Mouse (Mus musculus): ENCODE results near the gene Zfp963. TPM values are rescaled to one million over a fixed set of nuclear protein-coding genes. Genes with fewer than 3 reads are reported as not detected.

Zfp963 gene
- 5.3 TPM in 2 replicates for polyA plus RNA-seq (2015; fragmentation: Nextera tagmentation; extraction: Ambion mirVana)

DNA sequence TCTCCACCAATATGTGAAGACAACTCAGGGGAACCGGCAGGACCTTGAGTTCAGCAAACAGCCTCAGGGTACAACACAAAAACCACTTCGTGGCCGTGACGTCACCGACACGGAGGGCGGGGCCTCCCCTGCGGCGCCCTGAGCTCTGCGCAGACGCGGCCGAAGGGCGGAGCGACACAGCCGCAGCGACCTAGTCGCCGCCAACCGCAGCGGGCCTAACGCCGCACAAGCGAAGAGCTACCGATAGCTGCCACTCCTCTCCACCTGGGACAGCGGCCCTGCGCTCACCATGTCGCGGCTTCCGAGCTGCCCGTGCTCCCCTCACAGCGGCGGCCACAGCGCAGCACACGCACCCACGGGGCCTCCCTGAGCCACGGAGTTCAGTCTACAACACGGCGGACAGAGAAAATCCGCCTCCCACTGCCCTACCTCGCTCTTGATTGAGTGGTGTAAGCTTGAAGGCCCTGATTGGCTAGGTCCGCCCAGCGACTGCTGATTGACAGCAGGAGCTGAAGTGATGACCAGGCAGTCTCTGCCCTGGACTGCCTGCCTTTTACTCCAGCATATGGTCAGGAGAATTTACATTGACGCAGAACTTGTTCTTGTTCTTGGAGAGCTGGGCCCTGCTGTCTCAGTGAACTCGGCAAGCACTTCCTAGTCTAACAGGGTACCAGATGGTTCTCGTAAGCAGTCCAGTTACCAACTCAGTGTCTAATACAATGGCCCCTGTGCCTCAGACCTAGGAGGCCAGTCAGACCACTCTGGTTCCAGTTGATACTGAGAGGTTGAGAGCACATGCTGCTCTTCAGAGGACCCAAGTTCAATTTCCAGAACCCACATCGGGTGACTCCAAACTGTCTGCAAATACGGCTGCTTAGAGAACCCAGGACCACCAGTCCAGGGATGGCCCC, at the start of gene Zfp963:
TSS of gene Zfp963 (minus strand) at position 427 of the 911 bp plus-strand sequence.
- ATAC-seq (replicated peaks; ENCODE audit: low FRiP score, low read depth) (peak; percentile 100), DNase-seq (ENCODE audit: low spot score) (peak; percentile 96)
- Histone ChIP-seq H3K4me3 (replicated peaks; ENCODE audit: low read depth, low read length) (peak within 1 kb of the TSS; percentile 58), H3K36me3 (ENCODE audit: insufficient read depth, low read length) (no peaks in the 10 kb centered on the region), H3K4me1 (replicated peaks; ENCODE audit: insufficient read depth, low read length) (0 out of 2 replicates have a peak, but pooled peaks cover 3% of the 10 kb centered on the region), H3K9ac (ENCODE audit: low read depth, low read length) (peak within 1 kb of the TSS; percentile 87), H3K4me2 (ENCODE audit: low read length) (peak within 1 kb of the TSS; percentile 56), H3K27ac (peak within 1 kb of the TSS; percentile 98), H3K27me3 (ENCODE audit: insufficient read depth, low read length) (no peaks in the 10 kb centered on the region), H3K9me3 (replicated peaks; ENCODE audit: low read length) (no peaks in the 10 kb centered on the region)
- TF ChIP-seq CTCF (IDR thresholded peaks at IDR 0.05; ENCODE audit: low read depth), result no peak; the same call in 1 of the 2 replicates
- 3% methylated on average over 48 of the region's 48 CpGs for WGBS

DNA sequence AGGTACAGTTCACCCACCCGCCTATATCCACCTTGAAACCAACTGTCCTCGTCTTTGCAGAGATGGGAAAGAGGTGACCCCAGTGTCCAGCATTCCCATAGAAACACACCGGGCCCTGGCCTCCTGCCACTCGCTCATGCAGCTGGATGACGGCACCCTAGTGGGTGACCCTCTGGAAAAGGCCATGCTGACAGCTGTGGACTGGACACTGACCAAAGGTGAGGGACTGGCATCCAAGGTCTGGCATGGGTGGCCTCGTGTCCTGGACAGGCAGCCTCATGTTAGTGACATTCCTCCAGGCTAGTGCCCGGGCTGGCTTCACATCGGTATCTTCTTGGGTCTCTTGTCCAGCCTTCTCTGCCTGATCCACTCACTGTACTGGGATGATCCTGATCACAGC, 49.5 kb upstream of the Zfp963 start:
- WGBS, result 94% methylated on average over 8 of the region's 8 CpGs
- no peak overlapping the region for H3K4me3 ChIP-seq (replicated peaks; ENCODE audit: low read depth, low read length)
- peaks cover 78% of the 10 kb centered on the region for H3K36me3 ChIP-seq (ENCODE audit: insufficient read depth, low read length)
- no peak overlapping the region for H3K4me2 ChIP-seq (ENCODE audit: low read length)
- DNase-seq (ENCODE audit: low spot score), result no peak
- no peak for ATAC-seq (replicated peaks; ENCODE audit: low FRiP score, low read depth)
- H3K9me3 ChIP-seq (replicated peaks; ENCODE audit: low read length), result no peaks in the 10 kb centered on the region
- H3K4me1 ChIP-seq (replicated peaks; ENCODE audit: insufficient read depth, low read length), result no peaks in the 10 kb centered on the region
- H3K9ac ChIP-seq (ENCODE audit: low read depth, low read length), result no peak overlapping the region
- TF ChIP-seq CTCF (IDR thresholded peaks at IDR 0.05; ENCODE audit: low read depth), result no peak
- no peaks in the 10 kb centered on the region for H3K27me3 ChIP-seq (ENCODE audit: insufficient read depth, low read length)
- H3K27ac ChIP-seq, result no peak overlapping the region

DNA sequence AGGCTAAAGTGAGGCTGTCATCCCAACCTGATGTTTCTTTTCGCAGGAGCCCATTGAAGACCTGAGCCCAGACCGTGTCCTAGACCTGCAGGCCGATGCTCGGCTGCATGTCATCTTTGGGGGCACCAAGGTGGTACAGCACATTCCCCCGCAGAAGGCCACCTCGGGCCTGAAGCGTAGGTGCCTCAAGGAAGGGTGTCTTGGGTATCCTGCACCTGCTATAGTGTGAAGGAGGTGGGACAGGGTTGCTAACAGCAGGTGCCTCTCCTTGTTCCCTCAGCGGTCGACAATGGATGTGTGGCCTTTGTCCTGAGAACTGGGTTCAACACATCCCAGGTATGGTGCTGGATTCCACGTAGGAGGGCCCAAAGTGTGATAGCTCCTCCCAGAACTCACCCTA, 47.9 kb upstream of the Zfp963 start:
- Histone ChIP-seq H3K4me3 (replicated peaks; ENCODE audit: low read depth, low read length) (no peak overlapping the region), H3K27me3 (ENCODE audit: insufficient read depth, low read length) (no peaks in the 10 kb centered on the region), H3K27ac (no peak overlapping the region), H3K36me3 (ENCODE audit: insufficient read depth, low read length) (peaks cover 71% of the 10 kb centered on the region), H3K9me3 (replicated peaks; ENCODE audit: low read length) (no peaks in the 10 kb centered on the region), H3K4me2 (ENCODE audit: low read length) (no peak overlapping the region), H3K4me1 (replicated peaks; ENCODE audit: insufficient read depth, low read length) (no peaks in the 10 kb centered on the region), H3K9ac (ENCODE audit: low read depth, low read length) (no peak overlapping the region)
- ATAC-seq (replicated peaks; ENCODE audit: low FRiP score, low read depth), result no peak
- DNase-seq (ENCODE audit: low spot score), result no peak
- TF ChIP-seq CTCF (IDR thresholded peaks at IDR 0.05; ENCODE audit: low read depth), result no peak
- 95% methylated on average over 10 of the region's 10 CpGs for WGBS

GRCm38 (mm10) chr8:69796721-69797345, 47.1 kb upstream of the Zfp963 start:
- H3K4me2 ChIP-seq (ENCODE audit: low read length), result no peak overlapping the region
- H3K27ac ChIP-seq, result no peak overlapping the region
- no peak for TF ChIP-seq CTCF (IDR thresholded peaks at IDR 0.05; ENCODE audit: low read depth)
- no peaks in the 10 kb centered on the region for H3K9me3 ChIP-seq (replicated peaks; ENCODE audit: low read length)
- peaks cover 64% of the 10 kb centered on the region for H3K36me3 ChIP-seq (ENCODE audit: insufficient read depth, low read length)
- no peaks in the 10 kb centered on the region for H3K27me3 ChIP-seq (ENCODE audit: insufficient read depth, low read length)
- DNase-seq (ENCODE audit: low spot score), result no peak
- H3K4me3 ChIP-seq (replicated peaks; ENCODE audit: low read depth, low read length), result no peak overlapping the region
- 93% methylated on average over 16 of the region's 16 CpGs for WGBS
- peaks cover 8% of the 10 kb centered on the region; the same call in 1 of the 2 replicates for H3K4me1 ChIP-seq (replicated peaks; ENCODE audit: insufficient read depth, low read length)
- no peak overlapping the region for H3K9ac ChIP-seq (ENCODE audit: low read depth, low read length)
- ATAC-seq (replicated peaks; ENCODE audit: low FRiP score, low read depth), result no peak

GRCm38 (mm10) chr8:69794901-69795300, 45.1 kb upstream of the Zfp963 start:
- Histone ChIP-seq H3K27ac (no peak overlapping the region), H3K4me3 (replicated peaks; ENCODE audit: low read depth, low read length) (no peak overlapping the region), H3K4me2 (ENCODE audit: low read length) (no peak overlapping the region), H3K27me3 (ENCODE audit: insufficient read depth, low read length) (no peaks in the 10 kb centered on the region), H3K36me3 (ENCODE audit: insufficient read depth, low read length) (peaks cover 53% of the 10 kb centered on the region), H3K4me1 (replicated peaks; ENCODE audit: insufficient read depth, low read length) (peaks cover 9% of the 10 kb centered on the region; the same call in 1 of the 2 replicates), H3K9me3 (replicated peaks; ENCODE audit: low read length) (no peaks in the 10 kb centered on the region), H3K9ac (ENCODE audit: low read depth, low read length) (no peak overlapping the region)
- no peak for TF ChIP-seq CTCF (IDR thresholded peaks at IDR 0.05; ENCODE audit: low read depth)
- ATAC-seq (replicated peaks; ENCODE audit: low FRiP score, low read depth) (no peak), DNase-seq (ENCODE audit: low spot score) (no peak)
- WGBS, result 93% methylated on average over 6 of the region's 6 CpGs

- Histone ChIP-seq H3K9ac (ENCODE audit: low read depth, low read length) (no peak overlapping the region), H3K36me3 (ENCODE audit: insufficient read depth, low read length) (peaks cover 46% of the 10 kb centered on the region), H3K27ac (no peak overlapping the region), H3K4me3 (replicated peaks; ENCODE audit: low read depth, low read length) (no peak overlapping the region), H3K4me2 (ENCODE audit: low read length) (no peak overlapping the region), H3K9me3 (replicated peaks; ENCODE audit: low read length) (no peaks in the 10 kb centered on the region), H3K4me1 (replicated peaks; ENCODE audit: insufficient read depth, low read length) (peaks cover 9% of the 10 kb centered on the region; the same call in 1 of the 2 replicates), H3K27me3 (ENCODE audit: insufficient read depth, low read length) (no peaks in the 10 kb centered on the region)
- 88% methylated on average over 3 of the region's 3 CpGs for WGBS
- TF ChIP-seq CTCF (IDR thresholded peaks at IDR 0.05; ENCODE audit: low read depth), result no peak
- no peak for DNase-seq (ENCODE audit: low spot score)
- ATAC-seq (replicated peaks; ENCODE audit: low FRiP score, low read depth), result no peak
Measured at GRCm38 (mm10) chr8:69794096-69794495, 44.3 kb upstream of the Zfp963 start.
